Mouse (Mus musculus) heart, postnatal 14 days (tissue): Measurements from ENCODE around the gene Pah. TPM values are rescaled to one million over a fixed set of nuclear protein-coding genes. Genes with fewer than 3 reads are reported as not detected.
A peak's percentile ranks its signal among the peaks of the same experiment; 100 is the strongest.

ENCODE experiments used
- DNase-seq, 2 experiments: peaks; one replicate each; pipeline ENCODE4 v3.0.0; 2021 to 2022
- intact Hi-C: fragments of 180-260 bp; cut with DNase I; formaldehyde crosslinking; loops from one replicate; pipeline ENCODE4 v1.15.1; 2025
- long read RNA-seq, 2 experiments: library from polyadenylated mRNA; stranded (forward); transcript quantifications; one replicate each; pipeline ENCODE4 v2.0.0; 2021
- total RNA-seq, 2 experiments: library from RNA; stranded (reverse); gene quantifications; 2 replicates each; pipeline ENCODE4 v1.2.3; 2021

Gene Pah
- total RNA-seq: under 1 TPM; 0.32 to 0.76 TPM
- long read RNA-seq, experiment 1: 0 reads
- long read RNA-seq, experiment 2: 0 reads

GRCm38 (mm10) chr10:87521646-87522045 lies at the start of gene Pah:
Gene Pah, plus strand, starts transcription at chr10:87521795.
- intact Hi-C loops: no loop called here
- DNase-seq: no peak

GRCm38 (mm10) chr10:87473475-87474131 lies 48.0 kb upstream of the Pah start:
- intact Hi-C loops: no loop called here

GRCm38 (mm10) chr10:87474971-87475370 lies 46.6 kb upstream of the Pah start:
- intact Hi-C loops: no loop called here
- no peak for DNase-seq

More at GRCm38 (mm10) chr10:87473475-87474131, 48.0 kb upstream of the Pah start:
- DNase-seq: no peak

DNA sequence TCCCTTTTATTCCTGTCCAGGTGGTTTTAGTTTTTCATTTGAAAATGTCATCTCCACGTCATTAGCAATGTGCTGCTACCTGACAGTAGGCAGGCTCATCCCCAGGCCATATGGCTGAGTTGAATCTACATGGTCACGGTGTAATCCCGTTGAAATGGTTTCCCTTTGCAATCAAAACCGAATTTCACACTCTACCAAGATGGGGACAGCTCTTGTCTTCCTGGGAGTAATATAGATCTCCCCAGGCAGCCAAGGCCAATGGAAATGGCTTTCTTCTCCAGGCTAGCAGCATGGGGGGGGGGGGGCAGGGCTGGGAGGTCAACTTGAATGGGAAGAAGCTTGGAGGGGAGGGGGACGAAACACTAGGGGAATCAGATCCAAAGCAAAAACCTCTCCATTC lies 43.7 kb upstream of the Pah start:
- DNase-seq: no peak
- intact Hi-C loops: no loop called here

GRCm38 (mm10) chr10:87484831-87485720 lies 36.5 kb upstream of the Pah start:
- DNase-seq: no peak
- intact Hi-C loops: no loop called here

DNA sequence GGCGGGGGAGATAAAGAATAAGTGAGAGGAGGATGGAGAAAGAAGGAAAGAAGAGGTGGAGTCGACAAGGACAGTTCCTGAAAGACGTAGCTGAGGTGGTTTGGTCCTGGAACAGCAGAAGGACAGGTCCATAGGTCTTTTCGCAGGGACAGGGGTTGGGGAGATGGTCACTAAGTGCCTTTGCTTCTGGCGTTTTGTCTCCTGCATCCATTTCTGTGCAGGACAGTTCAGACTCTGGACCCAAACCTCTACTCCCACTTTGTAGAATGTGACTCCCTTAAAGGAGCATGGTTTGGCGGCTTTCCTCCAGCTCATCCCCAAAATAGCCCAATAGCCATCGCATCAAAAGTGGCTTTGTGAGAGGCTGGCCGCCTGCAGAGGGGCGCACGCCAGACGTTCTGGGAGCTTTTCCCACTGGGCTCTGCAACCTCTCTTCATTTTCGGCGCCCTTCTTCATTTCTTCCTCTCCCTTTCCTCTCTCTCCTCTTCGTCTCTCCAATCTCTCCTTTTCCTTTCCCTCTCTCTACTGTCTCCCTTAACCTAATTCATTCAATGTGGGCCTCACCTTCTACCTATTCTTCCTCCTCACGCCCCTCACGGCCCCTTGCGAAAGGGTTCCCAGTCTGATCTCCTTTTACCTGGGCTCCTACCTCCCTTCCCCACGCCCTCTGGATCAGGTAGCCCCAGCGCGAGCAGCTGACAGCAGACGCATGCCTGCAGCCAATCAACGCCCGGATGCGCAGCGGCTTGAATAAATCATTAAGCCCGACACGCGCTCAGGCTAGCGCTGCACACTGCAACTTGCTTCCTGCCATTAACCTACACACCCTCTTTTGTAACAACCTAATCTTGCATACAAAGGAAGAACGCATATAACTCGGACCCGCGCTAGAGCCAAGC lies 35.6 kb upstream of the Pah start:
- intact Hi-C loops: no loop called here
- no peak for DNase-seq

DNA sequence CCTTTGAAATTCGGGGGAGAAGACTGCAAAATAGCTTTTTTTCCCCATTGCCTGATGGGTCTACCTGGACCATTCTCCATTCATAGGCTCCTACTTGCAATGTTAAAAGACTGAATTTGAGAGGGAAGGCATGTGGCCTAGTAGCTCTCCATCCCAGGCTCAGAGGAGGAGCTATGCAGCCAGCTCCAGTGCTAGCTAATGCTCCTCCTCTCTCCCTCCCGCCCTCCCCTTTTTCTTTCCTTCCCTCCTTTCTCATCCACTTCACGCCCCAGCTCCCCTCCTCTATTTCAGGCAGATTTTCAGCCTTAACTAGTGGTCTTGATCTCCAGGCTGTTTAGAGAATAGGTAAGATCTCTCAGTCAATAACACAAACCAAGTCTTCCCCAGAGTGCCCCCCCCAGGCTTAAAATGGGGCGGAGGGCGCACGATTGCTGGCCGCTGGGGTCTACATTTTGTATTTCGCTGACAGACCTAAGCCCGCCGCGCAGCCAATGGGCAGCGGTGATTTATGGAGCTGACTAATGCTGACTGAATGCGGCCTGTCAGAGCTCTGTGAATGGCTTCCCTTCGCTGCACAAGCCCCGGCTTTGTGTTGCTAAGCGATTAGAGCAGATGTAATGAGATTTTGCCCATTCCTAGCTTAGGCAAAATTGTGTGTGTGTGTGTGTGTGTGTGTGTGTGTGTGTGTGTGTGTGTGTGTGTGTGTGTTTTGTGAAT lies 33.0 kb upstream of the Pah start:
- no peak for DNase-seq
- intact Hi-C loops: no loop called here

DNA sequence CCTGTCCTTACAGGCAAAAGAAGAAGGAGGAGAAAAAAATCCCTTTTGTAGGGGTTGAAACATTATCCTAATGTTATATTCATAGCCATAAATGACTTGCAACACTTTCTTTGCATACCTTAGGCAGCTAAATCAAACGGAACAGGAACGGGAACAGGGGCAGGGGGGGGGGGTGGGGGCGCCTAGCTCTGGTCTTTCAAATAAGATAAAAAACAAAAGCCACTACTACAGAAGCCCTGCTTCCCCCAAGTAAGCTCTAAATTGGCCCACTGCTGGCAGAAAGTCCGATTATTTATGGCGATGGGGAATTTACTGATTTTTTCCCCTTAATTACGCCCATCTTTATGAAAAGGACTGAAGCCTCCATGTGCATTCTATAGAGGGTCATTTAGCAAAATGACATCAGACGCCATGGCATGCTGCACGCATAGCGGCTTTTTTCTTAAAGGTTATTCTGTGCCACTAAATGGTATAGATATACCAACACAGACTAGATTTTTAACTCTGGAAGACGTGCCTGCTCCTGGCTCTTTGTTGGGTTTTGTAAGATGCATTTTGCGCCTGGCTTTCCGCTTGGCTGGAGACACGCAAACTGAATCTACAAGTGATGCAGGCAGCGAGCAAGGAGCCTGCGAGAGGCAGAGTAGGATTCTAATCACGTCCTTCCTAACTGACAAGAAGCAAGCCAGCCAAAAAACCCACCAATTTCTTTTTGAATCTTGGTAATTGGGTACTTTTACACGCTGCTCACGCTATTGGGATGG lies 32.2 kb upstream of the Pah start:
- intact Hi-C loops: no loop called here
- DNase-seq: no peak

GRCm38 (mm10) chr10:87490328-87490727 lies 31.3 kb upstream of the Pah start:
- intact Hi-C loops: no loop called here
- DNase-seq: no peak

DNA sequence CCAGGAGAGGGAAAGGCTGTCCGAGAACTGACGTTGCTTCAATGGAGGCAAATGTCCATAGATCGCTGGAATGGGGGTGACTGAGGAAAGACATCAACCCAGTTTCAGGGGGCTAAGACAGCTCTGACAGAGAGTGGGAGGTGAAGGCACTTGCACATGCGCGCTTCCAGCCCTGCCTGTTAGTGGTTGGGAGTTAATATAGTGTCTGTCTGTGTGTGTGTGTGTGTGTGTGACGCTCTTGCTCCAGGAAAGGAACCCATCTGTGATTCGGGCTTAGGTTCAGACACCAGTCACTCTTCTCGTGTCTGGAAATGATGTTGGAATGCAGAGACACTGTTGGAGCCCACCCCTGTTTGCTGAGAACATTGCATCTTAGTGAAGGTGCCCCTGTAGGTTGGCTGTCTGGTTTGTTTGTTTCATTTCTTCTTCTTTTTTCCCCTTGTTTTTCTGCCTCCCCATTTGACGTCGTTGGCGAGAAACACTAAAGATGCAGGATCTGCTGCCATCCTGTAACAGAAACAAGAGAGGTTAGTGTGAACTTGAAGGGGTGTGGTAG lies 30.0 kb upstream of the Pah start:
- intact Hi-C loops: no loop called here

DNA sequence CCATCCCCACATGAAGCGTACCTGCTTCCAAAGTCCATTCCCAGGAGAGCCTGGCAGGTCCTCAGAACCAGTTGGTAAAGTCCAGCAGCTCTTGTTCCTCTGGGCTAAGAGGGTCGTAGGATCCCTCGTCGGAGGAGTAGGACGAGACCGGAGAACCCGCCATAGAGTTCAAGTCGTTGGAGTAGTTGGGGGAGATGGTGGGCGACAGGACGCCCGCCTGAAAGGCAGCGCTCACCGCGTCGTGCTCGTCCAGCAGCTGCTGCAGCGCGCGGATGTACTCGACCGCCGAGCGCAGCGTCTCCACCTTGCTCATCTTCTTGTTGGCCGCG lies 29.3 kb upstream of the Pah start:
- no peak for DNase-seq
- intact Hi-C loops: no loop called here

More for the DNA sequence above, 30.0 kb upstream of the Pah start:
- no peak for DNase-seq

- intact Hi-C loops: no loop called here
- DNase-seq: peak; percentile 65 to 67
Observed at GRCm38 (mm10) chr10:87492661-87493551, 28.7 kb upstream of the Pah start.

DNA sequence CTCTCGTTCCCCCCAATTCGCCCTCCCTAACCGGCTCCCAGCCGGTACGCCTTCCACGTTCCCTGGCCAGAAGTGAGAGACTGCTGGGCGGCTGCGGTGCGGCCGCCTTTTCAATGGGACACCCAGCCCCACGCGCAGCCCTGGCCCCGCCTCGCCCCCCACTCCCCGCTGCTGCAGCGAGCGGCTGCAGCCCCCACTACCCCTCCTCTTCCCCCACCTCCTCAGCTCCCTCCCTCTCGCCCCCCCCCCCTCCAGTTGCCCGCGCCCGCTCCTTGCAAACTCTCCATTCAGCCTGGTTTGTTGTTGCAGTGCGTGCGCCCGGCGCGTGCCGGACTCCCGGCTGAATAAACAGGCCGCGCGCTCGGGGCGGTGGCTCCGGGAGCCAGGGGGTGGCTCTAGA lies 28.0 kb upstream of the Pah start, which contains the start of gene Ascl1:
Ascl1 (minus strand) TSS at position 85 of the 400 bp plus-strand sequence.
- intact Hi-C loops: no loop called here
- DNase-seq: no peak

GRCm38 (mm10) chr10:87494176-87494575 lies 27.4 kb upstream of the Pah start:
- intact Hi-C loops: no loop called here
- DNase-seq: no peak

DNA sequence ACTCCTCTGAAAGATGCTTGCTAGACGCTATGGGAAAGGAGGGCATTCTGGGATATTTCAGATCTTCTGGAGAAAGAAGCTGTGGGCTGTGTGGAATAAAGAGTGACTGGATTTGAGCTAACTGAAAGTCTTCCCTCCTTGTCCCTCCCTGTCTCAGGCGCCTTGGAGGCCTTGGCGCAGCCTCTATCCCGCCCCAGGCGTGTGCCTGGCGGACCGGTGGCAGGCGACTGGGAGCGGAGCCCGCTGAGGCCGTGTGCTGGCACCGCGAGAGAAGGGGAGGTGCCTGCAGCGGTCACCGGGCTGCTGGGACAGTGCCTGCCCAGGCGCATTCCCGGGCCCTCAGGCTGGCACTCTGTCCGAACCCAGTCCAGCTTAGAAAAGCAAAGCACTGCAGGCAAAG lies 27.0 kb upstream of the Pah start:
- DNase-seq: peak; percentile 60 to 66
- intact Hi-C loops: no loop called here

- no peak for DNase-seq
- intact Hi-C loops: no loop called here
Observed at GRCm38 (mm10) chr10:87497056-87497455, 24.5 kb upstream of the Pah start.

DNA sequence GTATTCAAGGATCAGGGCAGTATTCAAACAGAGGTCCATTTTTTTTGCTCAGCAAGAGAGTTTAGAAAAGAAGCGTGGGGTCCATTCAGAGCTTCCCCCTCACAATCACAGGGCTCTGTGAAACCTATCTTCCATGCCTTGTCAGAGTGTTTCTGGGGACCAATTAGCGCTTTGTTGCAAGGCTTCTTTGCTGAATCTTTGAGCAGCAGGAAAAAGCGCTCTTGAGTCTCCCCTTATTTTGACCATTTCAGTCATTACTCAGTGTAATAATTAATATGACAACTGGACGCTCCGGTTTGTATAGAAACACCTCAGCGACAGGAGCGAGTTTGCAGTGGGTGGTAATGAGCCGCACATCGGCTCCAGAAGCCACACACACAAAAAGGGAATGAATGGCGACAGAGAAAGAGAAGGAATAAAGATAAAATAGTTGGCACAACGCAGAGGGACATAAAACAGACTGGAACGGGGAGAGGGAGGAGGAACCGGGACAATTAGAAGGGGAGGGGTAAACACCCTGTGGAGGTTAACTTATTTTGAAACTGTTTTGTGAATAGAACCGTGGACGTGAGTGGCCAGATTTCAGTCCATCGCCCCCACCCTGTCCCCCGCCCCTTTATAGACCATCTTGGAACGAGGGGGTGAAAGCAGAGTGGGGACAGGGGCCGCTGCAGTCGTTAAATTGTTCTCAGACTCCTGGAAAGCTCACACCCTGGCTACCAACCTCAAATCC lies 20.5 kb upstream of the Pah start:
- intact Hi-C loops: loop anchor here (5.0 kb wide), 1 partner anchor 409 kb away; no protein-coding TSS in a partner anchor
- no peak for DNase-seq
